Mouse (Mus musculus) erythroblast, embryonic 14.5 days (primary cell): Measurements from ENCODE around the gene Cd6.

Experiments used
- GATA1 ChIP-seq: IDR thresholded peaks from 2 replicates; pipeline ENCODE4 v1.6.1; 2012; ENCODE audit warnings: low read length, inconsistent platforms, mixed read lengths
- TAL1 ChIP-seq: IDR thresholded peaks from 3 replicates; pipeline ENCODE4 v1.6.1; 2012; ENCODE audit warnings: low read length, inconsistent platforms, mixed read lengths

DNA sequence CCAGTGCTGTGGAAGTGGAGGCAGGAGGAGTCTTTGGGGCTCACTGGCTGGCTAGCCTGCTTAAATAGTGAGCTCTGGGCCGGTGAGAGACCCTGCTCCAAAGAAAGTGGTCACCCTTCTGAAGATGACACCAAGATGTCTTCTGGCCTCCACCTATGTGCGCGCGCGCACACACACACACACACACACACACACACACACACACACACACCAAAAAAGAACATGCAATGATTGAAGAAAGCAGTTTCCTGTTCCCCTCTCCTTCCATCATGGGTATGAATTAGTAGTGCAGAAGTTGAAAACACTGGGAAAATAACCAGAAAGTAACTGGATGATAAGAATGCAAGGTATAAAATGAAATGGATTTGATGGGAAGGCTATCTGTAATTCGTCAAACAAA is 55.7 kb downstream of the Cd6 start:
- no peak for TF ChIP-seq GATA1
- no peak for TF ChIP-seq TAL1
